22 mouse cellular contexts compared by ENCODE assay signal in the genomic region with DNA sequence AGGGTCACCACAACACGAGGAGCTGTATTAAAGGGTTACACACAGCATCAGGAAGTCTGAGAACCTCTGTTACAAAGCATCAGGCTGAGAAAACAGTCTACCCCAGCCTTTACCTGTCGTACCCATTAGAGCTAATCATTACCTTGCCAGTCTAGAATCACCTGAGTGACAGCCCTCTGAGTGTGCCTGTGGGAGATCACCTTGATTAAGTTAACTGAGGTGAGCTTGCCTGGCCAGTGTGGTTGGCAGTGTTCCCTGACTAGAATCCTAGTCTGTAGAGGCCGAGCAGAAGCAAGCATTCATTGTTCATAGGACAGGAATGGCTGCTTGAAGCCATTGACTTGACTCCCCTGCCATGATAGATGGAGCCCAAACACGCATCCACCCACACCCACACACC. TPM values are rescaled to one million over a fixed set of nuclear protein-coding genes. Genes with fewer than 3 reads are reported as not detected.
DNase-seq lines count a peak whose midpoint lies in the region; ATAC-seq and TF ChIP-seq lines count a peak whose summit lies in the region.
"Had no signal": no experiment of that assay in that cellular context is flagged by ENCODE, and none has a peak within 500 bp of the region (broad histone marks: within the 10 kb centered on the region; RNA-seq: fewer than 3 reads in every experiment).

No protein-coding gene starts in this region.

- no peaks in the 10 kb centered on the region for H3K9me3 ChIP-seq in intestine, embryonic 16.5 days (ENCODE audit: control insufficient read depth, low read length)
- 0 out of 2 replicates have a peak, but pooled peaks cover 2% of the 10 kb centered on the region for H3K9me3 ChIP-seq in intestine, postnatal 0 days (ENCODE audit: control insufficient read depth)
- H3K9me3 ChIP-seq in kidney, postnatal 0 days (replicated peaks; ENCODE audit: low read length): no peaks in the 10 kb centered on the region
- no peaks in the 10 kb centered on the region for H3K9me3 ChIP-seq in hindbrain, postnatal 0 days (ENCODE audit: low read length)
- H3K9me3 ChIP-seq: embryonic facial prominence, embryonic 12.5 days; forebrain, embryonic 15.5 days; G1E; heart, embryonic 10.5 days; hindbrain, embryonic 12.5 days had no signal

- no peak overlapping the region for H3K27ac ChIP-seq in intestine, embryonic 16.5 days (ENCODE audit: low read length)
- H3K27ac ChIP-seq in intestine, postnatal 0 days (ENCODE audit: low read depth, low read length): no peak overlapping the region
- peak overlapping the region; percentile 89 for H3K27ac ChIP-seq in kidney, adult 2 months (ENCODE audit: insufficient read depth, low read depth, low read length)
- peak overlapping the region; percentile 31; the same call in 1 of the 2 replicates for H3K27ac ChIP-seq in kidney, postnatal 0 days
- no peak overlapping the region for H3K27ac ChIP-seq in hindbrain, postnatal 0 days
- H3K27ac ChIP-seq: embryonic facial prominence, embryonic 12.5 days; forebrain, embryonic 15.5 days; heart, embryonic 10.5 days; hindbrain, embryonic 12.5 days had no signal

- H3K4me1 ChIP-seq in intestine, embryonic 16.5 days (ENCODE audit: control insufficient read depth, insufficient read depth, low read length): no peaks in the 10 kb centered on the region
- no peaks in the 10 kb centered on the region for H3K4me1 ChIP-seq in intestine, postnatal 0 days (replicated peaks; ENCODE audit: control insufficient read depth, insufficient read depth, low read length)
- peaks cover 12% of the 10 kb centered on the region for H3K4me1 ChIP-seq in kidney, adult 2 months (ENCODE audit: control insufficient read depth, insufficient read depth, low read length)
- peaks cover 10% of the 10 kb centered on the region; the same call in 1 of the 2 replicates for H3K4me1 ChIP-seq in kidney, postnatal 0 days (replicated peaks; ENCODE audit: insufficient read depth, low read length)
- H3K4me1 ChIP-seq in hindbrain, postnatal 0 days (ENCODE audit: insufficient read depth, low read length): no peaks in the 10 kb centered on the region
- H3K4me1 ChIP-seq: embryonic facial prominence, embryonic 12.5 days; forebrain, embryonic 15.5 days; heart, embryonic 10.5 days; hindbrain, embryonic 12.5 days had no signal

- no peaks in the 10 kb centered on the region for H3K27me3 ChIP-seq in intestine, embryonic 16.5 days (replicated peaks; ENCODE audit: control insufficient read depth, insufficient read depth, low read length)
- H3K27me3 ChIP-seq in intestine, postnatal 0 days (replicated peaks; ENCODE audit: control insufficient read depth, insufficient read depth, low read length): no peaks in the 10 kb centered on the region
- H3K27me3 ChIP-seq in kidney, adult 2 months (replicated peaks; ENCODE audit: control insufficient read depth, insufficient read depth, low read length): no peaks in the 10 kb centered on the region
- H3K27me3 ChIP-seq in kidney, postnatal 0 days (ENCODE audit: insufficient read depth, low read length): no peaks in the 10 kb centered on the region
- no peaks in the 10 kb centered on the region for H3K27me3 ChIP-seq in hindbrain, postnatal 0 days (ENCODE audit: insufficient read depth, low read length)
- H3K27me3 ChIP-seq: embryonic facial prominence, embryonic 12.5 days; forebrain, embryonic 15.5 days; hindbrain, embryonic 12.5 days had no signal

- ATAC-seq in intestine, embryonic 16.5 days: peak; percentile 31; the same call in 1 of the 2 replicates
- no peak for ATAC-seq in intestine, postnatal 0 days
- no peak for ATAC-seq in kidney, postnatal 0 days (replicated peaks; ENCODE audit: low FRiP score, low read depth)
- ATAC-seq in hindbrain, postnatal 0 days: no peak
- ATAC-seq: CD4-positive, CD25-positive, alpha-beta regulatory T cell, adult 4 months; forebrain, embryonic 15.5 days had no signal

- no peak for TF ChIP-seq POLR2A in kidney, adult 2 months (IDR thresholded peaks at IDR 0.05; ENCODE audit: low read depth, low read length)

- no peak overlapping the region for H3K4me3 ChIP-seq in intestine, embryonic 16.5 days (ENCODE audit: low read length)
- H3K4me3 ChIP-seq in intestine, postnatal 0 days (ENCODE audit: low read depth, low read length): no peak overlapping the region
- H3K4me3 ChIP-seq in kidney, adult 2 months (ENCODE audit: insufficient read depth, low read depth, low read length): no peak overlapping the region
- H3K4me3 ChIP-seq in kidney, postnatal 0 days (replicated peaks; ENCODE audit: low read depth, low read length): no peak overlapping the region
- H3K4me3 ChIP-seq in hindbrain, postnatal 0 days (ENCODE audit: low read length): no peak overlapping the region
- H3K4me3 ChIP-seq: embryonic facial prominence, embryonic 12.5 days; forebrain, embryonic 15.5 days; heart, embryonic 10.5 days; hindbrain, embryonic 12.5 days had no signal

- no peak for TF ChIP-seq CTCF in intestine, postnatal 0 days (IDR thresholded peaks at IDR 0.05; ENCODE audit: low read depth)
- TF ChIP-seq CTCF in kidney, adult 2 months (conservative IDR thresholded peaks at IDR 0.05; ENCODE audit: insufficient read depth, insufficient read length, low read depth, low read length): no peak
- no peak for TF ChIP-seq CTCF in kidney, postnatal 0 days (IDR thresholded peaks at IDR 0.05; ENCODE audit: low read depth)
- no peak for TF ChIP-seq CTCF in hindbrain, postnatal 0 days (IDR thresholded peaks at IDR 0.05; ENCODE audit: low read depth)

- no peaks in the 10 kb centered on the region for H3K36me3 ChIP-seq in intestine, embryonic 16.5 days (ENCODE audit: control insufficient read depth, insufficient read depth, low read length)
- H3K36me3 ChIP-seq in intestine, postnatal 0 days (ENCODE audit: control insufficient read depth, insufficient read depth): no peaks in the 10 kb centered on the region
- no peaks in the 10 kb centered on the region for H3K36me3 ChIP-seq in kidney, adult 2 months (ENCODE audit: control insufficient read depth, insufficient read depth, low read length)
- H3K36me3 ChIP-seq in kidney, postnatal 0 days (ENCODE audit: insufficient read depth, low read length): no peaks in the 10 kb centered on the region
- H3K36me3 ChIP-seq in hindbrain, postnatal 0 days (ENCODE audit: insufficient read depth, low read length): no peaks in the 10 kb centered on the region
- H3K36me3 ChIP-seq: embryonic facial prominence, embryonic 12.5 days; forebrain, embryonic 15.5 days; G1E; heart, embryonic 10.5 days; hindbrain, embryonic 12.5 days had no signal

- no peak overlapping the region for H3K4me2 ChIP-seq in intestine, embryonic 16.5 days (ENCODE audit: low read depth, low read length)
- no peak overlapping the region for H3K4me2 ChIP-seq in intestine, postnatal 0 days (replicated peaks; ENCODE audit: low read depth)
- H3K4me2 ChIP-seq in kidney, postnatal 0 days (ENCODE audit: low read length): no peak overlapping the region
- H3K4me2 ChIP-seq in hindbrain, postnatal 0 days (ENCODE audit: low read depth, low read length): no peak overlapping the region
- H3K4me2 ChIP-seq: embryonic facial prominence, embryonic 12.5 days; forebrain, embryonic 15.5 days; hindbrain, embryonic 12.5 days had no signal

- 79% methylated on average over 4 of the region's 4 CpGs for WGBS in intestine, embryonic 16.5 days
- 65% methylated on average over 4 of the region's 4 CpGs for WGBS in intestine, postnatal 0 days
- 50% methylated on average over 4 of the region's 4 CpGs for WGBS in kidney, adult 2 months
- 65% methylated on average over 4 of the region's 4 CpGs for WGBS in kidney, postnatal 0 days
- 80% methylated on average over 4 of the region's 4 CpGs for WGBS in hindbrain, postnatal 0 days

- no peak overlapping the region for H3K9ac ChIP-seq in intestine, embryonic 16.5 days (ENCODE audit: low read depth, low read length)
- no peak overlapping the region for H3K9ac ChIP-seq in intestine, postnatal 0 days (ENCODE audit: low read depth, low read length)
- no peak overlapping the region for H3K9ac ChIP-seq in kidney, postnatal 0 days (ENCODE audit: low read depth, low read length)
- no peak overlapping the region for H3K9ac ChIP-seq in hindbrain, postnatal 0 days (replicated peaks; ENCODE audit: low read length)
- H3K9ac ChIP-seq: embryonic facial prominence, embryonic 12.5 days; forebrain, embryonic 15.5 days; hindbrain, embryonic 12.5 days had no signal

- DNase-seq in kidney, adult 2 months: peak; percentile 87
- DNase-seq in kidney, postnatal 0 days (ENCODE audit: low spot score): no peak
- peak; percentile 63 to 85 for DNase-seq in kidney, postnatal 36 days
- no peak for DNase-seq in hindbrain, postnatal 0 days (ENCODE audit: low spot score)
- DNase-seq in lung, postnatal 4 days: no peak
- DNase-seq: adrenal gland, postnatal 10 days; B cell, adult 2 months; cerebellum, adult 11 months; cerebellum, adult 9-10 months; cerebellum, postnatal 25 days; gastrocnemius, postnatal 10 days; heart, adult 18-20 months; heart, postnatal 10 days; heart, postnatal 4 days had no signal

RNA-seq across cellular contexts. Expression of a gene that starts 58.9 kb away (rescaled TPM):
- polyA plus RNA-seq in intestine, embryonic 16.5 days (2015; fragmentation: Nextera tagmentation; extraction: Ambion mirVana): 41.4 and 43.0 TPM in 2 replicates
- 29.1 and 29.9 TPM in 2 replicates for polyA plus RNA-seq in intestine, postnatal 0 days (2015; fragmentation: Nextera tagmentation; extraction: Ambion mirVana)
- 108 and 114 TPM in 2 replicates for polyA plus RNA-seq in kidney, adult 2 months (2012; rRNA removed)
- polyA plus RNA-seq in kidney, postnatal 0 days (2015; fragmentation: Nextera tagmentation; extraction: Ambion mirVana): 116 and 122 TPM in 2 replicates
- 186 and 211 TPM in 2 replicates for total RNA-seq in hindbrain, postnatal 0 days (2014; rRNA removed)
- 131 and 134 TPM in 2 replicates for polyA plus RNA-seq in hindbrain, postnatal 0 days (2015; fragmentation: Nextera tagmentation; extraction: Ambion mirVana)

Comparison
In these comparisons a context has a peak if more than half of its experiments do, and no peak if none do; other contexts are left out.
1. DNase-seq: peak in kidney, adult 2 months (single experiment) and kidney, postnatal 36 days (2 of 2); none in kidney, postnatal 0 days (single experiment), hindbrain, postnatal 0 days (single experiment) and lung, postnatal 4 days (0 of 2).
2. H3K27ac ChIP-seq: peak in kidney, adult 2 months (single experiment) and kidney, postnatal 0 days (single experiment); none in intestine, embryonic 16.5 days (single experiment), intestine, postnatal 0 days (single experiment) and hindbrain, postnatal 0 days (single experiment).